Mouse (Mus musculus) CD4-positive, CD25-positive, alpha-beta regulatory T cell, adult 9 weeks (primary cell): ENCODE measurements around the gene Dbh. TPM values are rescaled to one million over a fixed set of nuclear protein-coding genes. Genes with fewer than 3 reads are reported as not detected.

Source experiments
- polyA plus RNA-seq: library from polyadenylated mRNA; unstranded; fragments of 100-300 nt; shearing (Covaris generic); gene quantifications from one replicate; pipeline ENCODE4 v1.2.1, GENCODE M21; 2017

Gene Dbh
- polyA plus RNA-seq: 0.17 TPM

DNA sequence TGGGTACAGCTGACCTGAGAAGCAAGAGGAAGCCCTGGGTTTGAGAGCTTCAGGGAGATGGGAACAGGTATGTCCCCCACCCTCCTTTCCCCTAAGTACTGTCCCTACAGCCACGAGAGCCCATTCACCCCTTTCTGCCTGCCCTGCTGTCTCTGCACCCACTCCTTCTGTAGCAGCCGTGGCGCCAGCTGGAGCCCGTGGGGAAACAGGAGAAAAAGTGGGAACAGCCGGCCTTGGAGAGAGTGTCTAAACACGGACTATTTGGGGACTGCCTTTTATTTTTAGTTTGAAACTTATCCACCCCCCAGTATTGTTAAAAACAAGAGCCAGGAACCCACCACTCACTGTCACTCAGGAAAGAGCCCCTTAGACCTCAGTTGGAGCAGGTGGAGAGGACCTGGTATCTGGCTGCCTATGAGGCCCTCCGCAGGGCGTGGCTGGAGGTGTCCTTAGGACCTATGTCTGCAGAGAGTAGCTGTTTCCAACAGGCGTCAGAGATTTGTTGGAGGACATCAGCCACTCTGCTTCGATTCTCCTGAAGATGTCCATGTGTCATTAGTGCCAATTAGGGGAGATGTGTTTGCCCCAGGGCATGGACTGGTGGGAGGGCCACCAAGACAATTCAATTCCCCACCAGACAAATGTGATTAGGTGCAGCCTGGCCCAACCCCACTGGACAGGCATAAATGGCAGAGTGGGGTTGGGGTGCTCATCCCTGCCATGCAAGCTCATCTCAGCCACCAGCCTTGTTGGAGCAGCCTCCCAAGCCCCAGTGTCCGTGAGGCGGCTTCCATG lies at the start of gene Dbh:
Gene Dbh, plus strand, starts transcription at position 438 of the 795 bp plus-strand sequence.

DNA sequence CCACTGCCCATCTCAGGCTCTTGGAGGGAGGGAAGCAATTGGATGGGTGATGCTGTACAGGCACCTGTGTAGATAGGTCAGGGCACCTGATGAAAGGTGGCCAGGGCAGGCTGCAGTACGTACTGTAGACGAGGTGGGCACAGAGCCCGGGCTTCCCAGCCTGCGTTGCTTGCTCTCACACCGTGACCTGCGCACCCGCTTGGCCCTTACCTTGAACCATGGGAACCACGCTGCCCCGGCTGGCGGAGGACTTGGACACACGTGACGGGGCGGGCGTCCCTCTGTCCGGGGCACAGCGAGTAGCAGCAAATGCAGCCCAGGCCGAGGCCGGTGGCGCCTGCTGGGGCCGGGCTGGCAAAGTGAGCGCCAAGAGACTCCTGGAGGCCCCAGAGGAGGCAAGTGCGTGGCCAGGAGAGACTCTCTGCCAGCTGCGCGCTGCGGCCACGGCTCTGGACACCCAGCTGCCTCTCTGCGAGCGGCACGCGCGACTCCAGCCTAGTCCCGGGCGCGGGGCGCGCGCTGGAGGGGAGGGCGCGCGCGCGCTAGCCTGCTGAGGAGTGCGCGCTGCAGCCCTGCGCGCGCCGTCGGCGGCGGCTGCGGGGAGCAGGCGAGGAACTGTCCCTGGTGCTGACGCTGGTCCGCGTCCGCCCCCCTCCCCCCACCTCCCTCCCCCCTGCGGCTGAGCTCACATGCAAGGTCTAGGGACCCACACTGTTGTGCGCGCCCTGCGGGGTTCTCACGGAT lies 22.9 kb upstream of the Dbh start, which contains the start of gene Fam163b:
Gene Fam163b, minus strand, starts transcription at position 542 of the 744 bp plus-strand sequence.

Other genes with a start within 250 kb of the Dbh start
- 83.9 TPM for gene Surf2, start 248.9 kb upstream of the Dbh start, polyA plus RNA-seq
- gene Surf1, start 248.7 kb upstream of the Dbh start, polyA plus RNA-seq: 120 TPM
- 148 TPM for gene Surf4, start 231.3 kb upstream of the Dbh start, polyA plus RNA-seq
- 0.25 TPM for gene Stkld1, start 231.2 kb upstream of the Dbh start, polyA plus RNA-seq
- gene Rexo4, start 200.8 kb upstream of the Dbh start, polyA plus RNA-seq: 79.3 TPM
- gene Adamts13, start 191.8 kb upstream of the Dbh start, polyA plus RNA-seq: not detected
- 21.8 TPM for gene Cacfd1, start 155.3 kb upstream of the Dbh start, polyA plus RNA-seq
- 3.6 TPM for gene Slc2a6, start 137.2 kb upstream of the Dbh start, polyA plus RNA-seq
- not detected for gene Mymk, start 93.1 kb upstream of the Dbh start, polyA plus RNA-seq
- 0.26 TPM for gene Adamtsl2, start 85.9 kb upstream of the Dbh start, polyA plus RNA-seq
- not detected for gene Fam163b, start 22.7 kb upstream of the Dbh start, polyA plus RNA-seq
- 4.0 TPM for gene Sardh, start 83.1 kb downstream of the Dbh start, polyA plus RNA-seq